Mouse (Mus musculus) lung, postnatal 4 days (tissue): ENCODE measurements at regions not wholly inside any gene's neighbourhood (a gene's known extent, or its start where the extent isn't known, plus 50 kb on each side); places are given as distances from the start of the nearest gene placed in this dataset.

Experiments used
- DNase-seq, 2 experiments: peaks; one replicate each; pipeline ENCODE4 v3.0.0; 2021

GRCm38 (mm10) chr9:83326437-83327086 lies 114.4 kb downstream of the Lca5 start:
- DNase-seq: no peak

DNA sequence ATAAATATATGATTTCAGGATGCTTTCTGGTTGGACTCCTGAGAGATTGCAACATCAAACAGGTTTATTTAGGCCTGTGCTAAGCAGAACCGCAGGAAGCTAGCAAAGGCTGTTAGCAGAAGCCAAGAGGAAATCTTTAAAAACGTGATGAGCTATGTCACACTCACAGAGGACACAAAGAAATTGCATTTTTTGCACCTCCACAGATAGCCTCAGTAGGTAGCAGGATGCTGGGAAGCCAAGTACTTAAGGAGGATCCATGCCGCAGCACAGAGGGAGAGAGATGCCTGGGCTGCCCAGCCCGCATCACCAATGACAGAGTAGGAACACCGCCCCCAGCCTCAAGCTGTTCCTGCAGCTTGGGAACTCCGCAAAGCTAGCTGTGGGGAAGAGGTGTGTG lies 115.0 kb downstream of the Lca5 start:
- DNase-seq: no peak

GRCm38 (mm10) chr9:83324336-83324735 lies 116.6 kb downstream of the Lca5 start:
- no peak for DNase-seq

GRCm38 (mm10) chr9:83322991-83323583 lies 117.8 kb downstream of the Lca5 start:
- no peak for DNase-seq

GRCm38 (mm10) chr9:83321793-83322192 lies 119.1 kb downstream of the Lca5 start:
- DNase-seq: no peak

DNA sequence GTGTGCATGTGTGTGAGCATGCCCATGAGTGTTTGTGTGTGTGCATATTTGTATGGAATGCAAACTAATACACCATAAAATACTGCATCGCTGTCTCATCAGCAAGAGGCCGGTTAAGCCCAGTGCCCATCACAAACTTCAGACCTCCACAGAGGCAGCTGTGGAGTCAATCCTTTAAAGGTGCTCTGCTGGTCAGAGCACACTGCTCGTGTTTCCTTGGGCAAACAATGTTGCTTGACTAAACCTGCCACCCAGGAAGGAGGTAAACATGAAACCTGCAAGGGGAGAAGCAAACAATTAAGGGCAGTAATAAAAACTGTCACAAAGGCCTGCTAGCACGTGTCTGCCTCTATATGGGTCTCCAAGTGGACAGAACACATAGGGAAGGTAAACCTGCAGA lies 120.1 kb downstream of the Lca5 start:
- no peak for DNase-seq

GRCm38 (mm10) chr9:83316818-83317162 lies 124.1 kb downstream of the Lca5 start:
- no peak for DNase-seq

DNA sequence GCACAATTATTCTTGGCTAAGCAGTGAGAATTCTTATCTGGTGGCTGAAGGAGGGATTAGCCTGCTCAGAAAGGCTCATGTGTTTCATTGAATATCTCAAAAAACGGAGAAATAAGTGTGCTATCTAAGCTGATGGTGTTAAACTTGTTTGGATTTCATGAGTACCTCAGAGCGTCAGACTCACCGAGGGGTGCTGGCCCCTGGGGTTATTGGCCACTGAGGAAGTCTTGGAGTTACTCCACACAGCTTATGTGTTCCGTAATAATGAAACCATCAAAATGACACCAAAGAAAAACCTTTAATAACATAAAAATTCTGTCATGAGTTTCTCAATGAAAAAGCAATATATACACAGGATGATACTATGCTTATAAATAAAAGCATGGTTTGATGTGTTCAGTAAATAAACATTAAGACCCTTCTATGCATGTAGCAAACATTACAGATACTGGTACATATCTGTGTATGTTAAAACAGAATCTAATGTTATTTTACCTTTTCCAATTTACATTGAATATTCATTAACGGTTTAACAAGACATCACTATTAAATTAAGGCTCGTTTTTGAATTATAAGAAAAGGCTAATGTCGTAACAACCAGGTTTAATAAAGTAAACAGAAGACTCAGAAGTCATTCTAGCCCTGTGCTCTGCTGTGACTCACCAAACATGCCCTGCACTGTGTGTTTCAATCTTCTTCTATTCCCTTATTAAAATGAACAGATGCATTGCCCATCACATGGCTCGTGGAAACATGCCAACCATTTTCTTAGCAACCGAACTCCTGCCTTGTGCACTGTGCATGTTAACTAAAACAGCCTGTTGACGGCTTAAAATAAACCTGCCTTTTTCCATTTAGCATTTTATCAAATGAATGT lies 124.7 kb downstream of the Lca5 start:
- no peak for DNase-seq

DNA sequence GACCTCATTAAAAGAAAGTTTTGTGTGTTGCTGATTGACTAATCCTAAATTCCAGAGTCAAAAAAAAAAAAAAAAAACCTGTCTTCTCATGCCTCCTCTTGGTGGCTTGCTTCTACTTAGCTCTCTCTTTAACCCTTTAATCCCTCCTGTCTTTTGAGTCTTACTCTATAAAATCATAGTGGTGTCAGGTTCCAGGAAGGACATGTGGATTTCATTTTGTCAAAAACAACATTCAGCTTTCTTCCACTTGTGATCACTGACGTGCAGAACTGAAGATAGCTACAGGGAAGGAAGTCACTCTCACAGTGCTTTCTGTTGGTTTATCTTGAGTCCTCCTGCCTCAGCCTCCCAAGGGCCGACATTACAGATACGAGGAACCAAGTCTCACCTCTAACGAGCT lies 132.2 kb downstream of the Lca5 start:
- DNase-seq: no peak

GRCm38 (mm10) chr9:83308092-83308491 lies 132.8 kb downstream of the Lca5 start:
- no peak for DNase-seq

DNA sequence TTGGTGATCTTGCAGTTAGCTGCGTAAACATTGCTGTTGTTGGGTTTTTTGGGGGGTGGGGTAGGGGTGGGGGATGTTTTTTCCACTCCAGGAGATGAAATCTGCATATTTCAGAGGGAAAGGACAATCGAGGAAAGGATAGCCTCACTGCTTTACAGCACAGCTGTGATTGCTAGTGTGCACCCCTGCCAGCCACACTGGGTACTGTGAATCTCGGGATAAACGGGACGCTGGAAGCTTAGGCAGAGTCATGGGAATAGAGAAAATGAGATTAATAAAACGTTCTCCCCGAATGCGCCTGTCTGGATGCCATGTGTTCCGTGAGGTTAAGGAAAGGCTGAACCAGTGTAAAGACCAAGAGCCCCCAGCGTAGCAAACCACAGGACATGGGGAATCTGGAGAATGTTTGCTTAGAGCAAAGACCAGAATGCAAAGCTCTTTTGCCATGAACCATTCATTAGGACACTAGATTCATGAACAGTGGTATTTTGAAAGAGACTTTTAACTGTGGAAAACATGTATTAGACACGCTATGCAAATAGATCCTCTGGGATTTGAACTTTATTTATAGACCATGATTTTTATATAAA lies 133.5 kb downstream of the Lca5 start:
- no peak for DNase-seq

- no peak for DNase-seq
Measured at GRCm38 (mm10) chr9:83304925-83305324, 136.0 kb downstream of the Lca5 start.

DNA sequence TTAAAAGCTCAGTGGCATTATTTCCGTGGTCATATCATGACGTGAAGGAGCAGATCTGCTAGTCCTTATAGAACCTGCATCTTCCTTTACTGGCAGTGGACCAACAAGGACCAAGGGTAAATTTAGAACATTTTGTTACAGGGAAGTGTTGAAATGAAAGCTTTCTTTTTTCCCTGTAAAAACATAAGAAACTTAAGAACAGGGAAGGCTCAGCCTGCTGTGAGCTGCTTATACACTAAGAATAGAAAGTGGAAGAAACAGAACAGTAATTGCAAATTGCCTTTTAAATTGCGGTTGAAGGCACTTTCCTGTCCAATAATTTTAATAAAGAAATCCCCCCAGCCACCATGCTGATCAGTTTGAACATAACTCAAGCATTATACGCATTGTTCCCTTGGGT lies 140.4 kb downstream of the Lca5 start:
- no peak for DNase-seq

GRCm38 (mm10) chr9:83300044-83300443 lies 140.9 kb downstream of the Lca5 start:
- DNase-seq: no peak

- no peak for DNase-seq
Measured at GRCm38 (mm10) chr9:83299623-83300022, 141.3 kb downstream of the Lca5 start.

DNA sequence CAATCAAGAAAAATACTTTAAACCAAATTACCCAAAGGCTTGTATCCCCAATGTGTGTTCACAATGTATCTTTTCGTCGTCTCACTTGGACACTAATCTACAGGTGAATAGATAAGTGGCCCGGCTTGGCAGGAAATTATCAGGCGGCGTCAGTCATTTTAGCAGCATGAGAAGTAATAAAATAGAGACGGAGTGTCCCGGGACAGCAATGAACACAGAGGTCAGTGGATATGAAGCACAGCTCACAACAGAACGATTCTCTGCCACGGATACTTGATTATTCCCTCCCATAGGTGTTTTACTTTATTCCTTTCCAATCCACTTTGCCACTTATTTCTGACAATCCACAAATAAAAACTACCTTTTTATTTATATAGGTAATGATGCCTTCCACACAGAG lies 145.5 kb downstream of the Lca5 start:
- no peak for DNase-seq

GRCm38 (mm10) chr9:83294441-83294840 lies 146.5 kb downstream of the Lca5 start:
- DNase-seq: no peak

DNA sequence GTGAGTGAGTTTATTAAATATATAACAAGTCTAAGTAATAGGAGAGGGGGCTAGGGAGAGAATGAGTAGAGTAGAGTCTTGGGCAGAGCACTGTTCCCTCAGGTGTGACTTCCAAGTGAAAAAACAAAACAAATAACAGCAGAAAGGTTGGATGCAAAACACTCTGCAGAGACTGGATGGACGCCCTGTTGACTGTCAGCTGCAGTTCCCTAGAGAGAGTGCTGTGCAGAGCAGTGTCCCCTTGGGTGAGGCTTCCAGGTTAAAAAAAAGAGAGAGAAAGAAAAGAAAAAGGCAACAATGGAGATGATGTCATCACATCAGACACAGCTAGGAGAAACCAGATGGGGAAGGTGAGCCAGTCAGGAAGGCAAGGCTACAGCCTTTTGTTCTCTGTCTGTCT lies 137.6 kb upstream of the Hmgn3 start:
- DNase-seq: no peak

- no peak for DNase-seq
Measured at GRCm38 (mm10) chr9:83283662-83284061, 137.2 kb upstream of the Hmgn3 start.

DNA sequence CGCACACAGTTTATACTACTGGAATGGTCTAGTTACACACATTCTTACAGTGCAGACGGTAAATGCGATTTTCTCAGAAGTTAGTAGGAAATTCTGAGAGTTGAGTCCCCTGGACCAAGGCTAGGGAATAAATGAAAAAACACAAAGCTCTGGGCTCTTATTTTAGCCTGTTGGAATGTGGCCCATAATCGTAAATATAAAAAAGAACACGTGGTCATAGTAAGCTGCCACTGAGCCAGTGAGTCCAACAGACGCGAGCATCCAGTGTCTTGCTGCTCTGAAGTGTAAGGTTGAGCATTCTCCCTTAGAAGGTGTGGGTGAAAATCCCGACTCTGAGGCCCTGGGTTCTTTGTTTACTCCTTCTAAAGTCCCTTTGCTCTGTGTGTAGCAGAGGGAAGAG lies 136.8 kb upstream of the Hmgn3 start:
- DNase-seq: no peak

DNA sequence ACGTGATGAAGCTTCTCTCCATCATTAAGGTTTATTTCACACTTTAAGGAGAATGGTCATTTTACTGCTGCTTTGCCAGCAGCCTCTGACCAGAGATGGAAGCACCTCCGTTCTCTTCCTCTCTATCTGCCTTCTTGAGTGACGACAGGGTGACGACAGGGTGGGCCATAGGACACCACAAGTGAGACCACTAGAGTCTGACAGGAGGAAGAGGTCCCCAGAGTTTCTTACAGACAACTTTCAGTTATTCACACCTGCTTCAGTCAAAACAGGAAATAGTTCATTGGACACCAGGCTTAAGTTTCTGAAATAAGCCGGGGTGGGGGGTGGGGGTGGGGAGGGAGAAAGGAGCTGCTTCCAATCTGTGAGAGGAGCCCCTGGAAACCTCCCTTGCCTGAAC lies 131.3 kb upstream of the Hmgn3 start:
- DNase-seq: no peak

GRCm38 (mm10) chr9:83277356-83277755 lies 130.9 kb upstream of the Hmgn3 start:
- no peak for DNase-seq

DNA sequence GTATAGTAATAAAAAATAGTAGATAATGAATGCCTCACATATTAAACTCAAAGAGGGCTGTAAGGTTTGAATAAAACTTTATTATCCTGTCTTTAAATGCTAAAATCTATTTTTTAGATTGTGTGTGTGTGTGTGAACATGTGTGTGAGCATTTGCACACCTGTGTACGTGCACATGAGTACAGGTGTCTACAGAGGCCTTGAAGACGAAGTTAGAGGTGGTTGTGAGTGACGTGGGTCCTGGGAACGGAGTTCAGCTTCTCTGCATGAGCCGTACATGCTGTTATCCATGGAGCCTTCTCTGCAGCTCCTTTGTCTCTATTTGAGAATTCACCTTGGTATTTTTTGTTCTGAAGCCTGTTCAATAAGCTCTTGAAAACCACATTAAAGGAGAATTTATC lies 129.8 kb upstream of the Hmgn3 start:
- DNase-seq: no peak
